Mouse (Mus musculus) gastrocnemius, postnatal 14 days (tissue): ENCODE data around the gene Olfr60. TPM values are rescaled to one million over a fixed set of nuclear protein-coding genes. Genes with fewer than 3 reads are reported as not detected.

Source experiments
- DNase-seq: peaks from one replicate; pipeline ENCODE4 v3.0.0; 2021; ENCODE audit warnings: mixed read lengths
- intact Hi-C: fragments of 180-260 bp; cut with DNase I; formaldehyde crosslinking; loops from one replicate; pipeline ENCODE4 v1.15.1; 2025; ENCODE audit warnings: low total_unique reads
- long read RNA-seq, 2 experiments: library from polyadenylated mRNA; stranded (forward); transcript quantifications; one replicate each; pipeline ENCODE4 v2.0.0; 2021
- total RNA-seq, 2 experiments: library from RNA; stranded (reverse); gene quantifications; 2 replicates each; pipeline ENCODE4 v1.2.3; 2021

Gene Olfr60
- not detected for total RNA-seq
- long read RNA-seq, experiment 1: 0 reads
- long read RNA-seq, experiment 2: 0 reads

DNA sequence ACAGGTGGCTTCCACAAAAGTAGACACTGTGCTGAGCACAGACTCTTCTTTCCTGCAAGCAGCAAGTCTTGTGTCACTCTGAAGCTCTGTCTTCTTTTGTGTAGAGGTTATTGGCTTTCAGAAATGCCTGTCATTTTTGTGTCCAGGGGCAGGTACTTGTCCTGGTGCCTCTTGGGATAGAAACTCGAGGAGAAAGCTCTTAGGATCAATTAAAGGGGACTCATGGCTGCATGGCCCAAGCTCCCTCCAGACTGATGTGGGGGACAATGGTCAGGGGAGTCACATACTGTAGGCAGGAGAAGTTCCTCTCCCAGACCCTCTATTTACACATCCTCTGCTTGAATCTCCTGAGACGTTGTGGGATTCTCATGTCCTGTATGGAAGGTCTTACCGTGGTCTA lies at the start of gene Olfr60:
Gene Olfr60 (minus strand): TSS at position 101 of the 400 bp plus-strand sequence.
- DNase-seq: no peak
- intact Hi-C loops: no loop called here

DNA sequence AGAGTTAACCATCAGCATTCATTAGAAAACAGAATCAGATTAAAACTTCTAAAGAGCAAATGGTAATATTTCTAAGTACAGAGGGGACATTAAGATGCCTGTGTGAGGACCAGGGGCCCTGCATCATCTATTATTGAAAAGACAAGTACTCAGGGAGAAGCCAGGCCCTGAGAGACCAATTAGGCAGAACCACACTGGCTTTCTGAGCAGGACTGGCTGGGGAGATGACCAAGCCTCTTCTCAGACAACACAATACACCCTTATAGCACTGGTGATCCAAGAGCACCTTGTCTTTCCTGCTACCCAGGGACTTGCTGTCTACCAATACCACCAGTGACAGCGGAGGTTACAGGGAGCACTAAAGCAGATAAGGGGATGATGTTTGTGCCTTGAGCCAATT lies 41.3 kb upstream of the Olfr60 start, which contains the start of gene Olfr531:
Gene Olfr531 (minus strand): TSS at position 101 of the 400 bp plus-strand sequence.
- no peak for DNase-seq
- intact Hi-C loops: no loop called here

DNA sequence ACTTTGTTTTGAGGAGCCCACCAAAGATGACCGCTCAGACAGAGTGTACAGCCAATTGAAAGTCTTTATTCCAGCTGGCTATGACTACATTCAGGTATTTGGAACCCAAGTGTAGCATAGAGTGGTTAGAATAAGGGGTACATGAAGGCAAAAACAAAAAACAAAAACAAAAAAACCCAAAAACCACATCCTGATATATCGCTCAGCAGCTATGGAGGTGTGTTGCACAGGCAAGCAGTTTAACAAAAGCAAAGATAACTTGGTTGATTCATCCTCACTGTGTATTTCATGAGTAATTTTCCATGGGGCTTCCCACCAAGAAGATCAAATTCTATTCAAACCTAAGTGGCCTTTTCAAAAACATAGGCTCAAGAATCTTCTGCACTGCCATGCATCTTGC lies 15.4 kb upstream of the Olfr60 start:
- DNase-seq: no peak
- intact Hi-C loops: no loop called here

DNA sequence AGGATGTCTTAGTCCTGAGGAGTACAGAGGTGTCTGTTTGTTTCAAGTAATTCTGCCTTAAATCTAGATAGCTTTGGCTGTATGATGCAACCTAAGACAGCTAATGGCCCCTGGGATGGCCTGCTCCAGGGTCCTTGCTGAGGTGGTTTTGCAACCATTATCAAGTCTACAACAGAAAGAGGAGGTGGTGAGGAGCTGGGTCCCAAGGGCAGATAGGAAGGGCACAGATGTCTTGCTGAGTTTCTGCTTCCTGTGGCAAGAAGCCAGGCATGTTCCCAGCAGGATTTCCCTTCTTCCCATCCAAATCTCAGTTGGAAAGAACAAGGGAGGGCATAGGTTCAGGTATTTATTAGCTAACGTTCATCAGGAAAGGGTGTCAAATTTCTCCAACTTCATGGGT lies 14.8 kb upstream of the Olfr60 start, which contains the start of gene Olfr530:
Gene Olfr530 (minus strand): TSS at position 101 of the 400 bp plus-strand sequence.
- no peak for DNase-seq
- intact Hi-C loops: no loop called here

DNA sequence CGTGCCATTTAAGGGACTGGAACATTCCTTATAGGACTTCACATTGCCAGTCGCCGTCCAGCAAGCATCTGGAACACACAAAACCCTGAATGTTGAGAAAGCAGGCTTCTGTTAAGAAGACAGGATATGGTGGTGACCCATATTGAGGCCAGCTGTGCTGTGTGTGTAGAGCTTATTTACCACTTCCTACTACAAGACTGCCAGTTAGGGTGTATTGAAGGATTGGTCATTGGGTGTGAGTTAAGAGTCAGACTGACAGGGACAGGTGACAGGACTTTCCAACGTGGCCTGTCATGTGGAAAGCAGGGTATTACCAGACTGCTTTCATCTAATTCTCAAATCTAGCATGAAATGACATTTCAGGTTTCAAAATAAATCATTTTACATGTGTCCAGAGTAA lies 12.8 kb upstream of the Olfr60 start:
- intact Hi-C loops: no loop called here
- DNase-seq: no peak

DNA sequence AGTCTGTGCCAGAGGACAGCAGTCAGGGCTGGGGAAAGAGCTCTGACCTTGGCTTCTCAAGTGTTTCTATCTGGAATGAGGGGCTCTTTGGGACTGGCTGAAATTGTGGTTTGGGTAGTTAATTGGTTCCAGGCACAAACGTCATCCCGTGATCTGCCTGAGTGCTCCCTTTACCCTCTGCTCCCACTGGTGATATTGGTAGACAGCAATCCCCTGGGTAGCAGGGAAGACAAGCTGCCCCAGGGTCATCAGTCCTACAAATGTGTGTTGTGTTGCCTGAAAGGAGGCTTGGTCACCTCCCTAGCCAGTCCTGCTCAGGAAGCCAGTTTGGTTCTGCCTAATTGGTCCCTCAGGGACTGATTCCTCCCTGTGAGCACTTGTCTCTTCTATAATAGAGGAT lies 27.8 kb downstream of the Olfr60 start, which contains the start of gene Olfr527:
Gene Olfr527 (plus strand): TSS at position 301 of the 400 bp plus-strand sequence.
- intact Hi-C loops: no loop called here

DNA sequence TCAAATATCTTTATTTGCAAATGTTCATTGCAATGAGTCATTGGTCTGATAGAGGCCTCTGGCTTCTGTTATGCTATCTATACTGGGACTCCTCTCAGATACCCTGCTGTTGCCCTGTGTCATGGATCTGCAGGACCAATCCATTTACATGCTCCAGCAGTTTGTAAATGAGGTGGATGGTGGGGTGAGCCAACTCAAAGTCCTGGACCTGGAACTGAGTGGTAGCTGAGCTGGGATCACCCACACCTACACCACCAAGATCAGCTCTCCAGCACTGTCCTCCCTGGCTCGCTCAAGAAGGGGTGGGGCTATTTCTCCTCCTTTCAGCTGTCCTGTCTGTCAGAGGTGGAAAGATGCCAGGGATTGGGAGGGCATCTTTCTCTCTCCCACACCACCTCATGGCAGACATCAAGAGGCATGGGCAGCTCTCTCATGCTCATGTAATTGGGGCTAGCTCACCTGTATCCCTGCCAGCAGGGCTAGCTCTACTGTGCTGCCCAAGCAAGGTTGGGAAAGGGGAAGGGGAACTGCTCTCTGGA lies 31.6 kb downstream of the Olfr60 start:
- intact Hi-C loops: no loop called here
- no peak for DNase-seq

More for the DNA sequence above, 27.8 kb downstream of the Olfr60 start, which contains the start of gene Olfr527:
- DNase-seq: no peak

DNA sequence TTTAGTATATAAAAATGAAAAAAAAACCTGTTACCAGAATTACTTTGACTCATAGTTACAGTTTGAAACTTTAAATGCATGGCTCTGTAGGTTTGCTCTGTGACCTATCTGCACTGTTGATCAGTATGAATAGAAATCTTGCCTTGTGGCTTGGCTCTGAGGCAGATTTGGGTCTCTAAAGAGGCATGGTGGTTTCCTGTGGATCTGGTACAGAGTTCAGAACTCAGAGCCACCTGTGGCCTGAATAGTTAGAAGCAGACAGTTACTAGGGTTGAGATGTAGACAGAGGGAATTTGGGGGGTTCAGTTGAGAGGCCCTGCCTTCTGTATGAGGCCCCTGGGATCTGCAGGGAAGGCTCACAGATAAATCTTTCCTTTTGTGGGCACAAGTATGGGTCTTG lies 40.3 kb downstream of the Olfr60 start:
- intact Hi-C loops: no loop called here
- no peak for DNase-seq

DNA sequence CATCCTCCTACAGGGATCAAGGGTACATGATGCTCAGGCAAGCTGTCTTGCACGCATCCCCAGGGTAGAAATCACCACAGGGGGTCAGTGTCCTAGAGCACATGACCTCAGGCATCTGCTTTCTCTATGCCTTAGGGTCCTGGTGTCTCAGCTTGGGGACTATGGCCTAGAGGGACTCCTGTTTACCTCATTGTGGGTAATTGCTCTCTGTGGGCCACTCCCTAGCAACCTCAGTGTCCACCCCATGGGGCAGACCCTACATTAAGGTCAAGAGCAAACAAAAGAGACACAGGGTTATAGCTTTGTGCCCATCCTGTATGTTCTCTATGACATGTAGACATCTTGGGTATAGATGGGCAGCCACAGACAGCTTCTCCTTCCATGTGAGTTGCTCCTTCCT lies 40.9 kb downstream of the Olfr60 start, which contains the start of gene Olfr525:
Gene Olfr525 (plus strand): TSS at position 301 of the 400 bp plus-strand sequence.
- DNase-seq: no peak
- intact Hi-C loops: no loop called here

DNA sequence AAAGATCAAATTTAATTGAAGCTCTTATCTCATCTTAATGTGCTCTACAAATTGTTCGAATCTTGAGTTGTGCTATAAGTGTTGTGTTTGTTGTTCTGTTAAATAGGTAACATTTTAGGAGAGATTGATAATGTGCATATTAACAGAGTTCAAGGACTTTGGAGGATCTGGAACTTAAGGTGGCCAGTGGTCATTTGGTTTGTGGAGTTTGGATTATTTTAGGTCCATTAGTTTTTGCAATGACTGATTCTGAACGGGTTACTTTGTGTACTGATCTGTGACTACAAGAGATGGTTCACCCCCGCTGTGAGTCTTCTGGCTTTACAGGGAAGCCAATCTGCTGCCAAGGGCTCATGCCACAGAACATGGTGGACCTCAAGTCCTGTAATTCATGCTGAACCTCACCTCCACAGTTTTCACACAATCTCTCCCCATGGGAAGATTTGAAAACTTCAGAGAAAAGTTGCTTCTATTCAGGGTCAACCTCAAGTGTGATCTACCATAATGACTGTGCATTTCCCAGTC lies 41.5 kb downstream of the Olfr60 start:
- intact Hi-C loops: no loop called here
- DNase-seq: no peak

DNA sequence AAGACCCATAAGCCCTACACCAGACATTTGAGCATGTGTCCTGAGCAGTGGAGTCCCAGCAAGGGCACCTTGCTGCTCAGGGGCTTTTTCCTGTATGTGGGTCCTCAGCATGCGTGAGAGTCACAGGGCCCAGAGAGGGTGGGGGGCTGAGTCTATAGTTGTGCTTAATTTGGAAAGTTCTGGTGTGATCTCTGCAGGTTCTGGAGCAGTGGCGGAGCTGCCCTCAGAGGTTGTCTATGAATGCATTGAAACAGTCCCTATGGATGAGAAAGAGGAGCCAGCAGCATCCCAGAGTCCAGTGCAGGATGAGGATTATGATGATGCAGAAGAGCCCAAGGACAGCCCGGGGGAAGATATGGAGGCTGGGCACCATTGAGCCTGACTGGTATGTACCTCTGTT lies 62.1 kb downstream of the Olfr60 start:
- no peak for DNase-seq
- intact Hi-C loops: no loop called here

DNA sequence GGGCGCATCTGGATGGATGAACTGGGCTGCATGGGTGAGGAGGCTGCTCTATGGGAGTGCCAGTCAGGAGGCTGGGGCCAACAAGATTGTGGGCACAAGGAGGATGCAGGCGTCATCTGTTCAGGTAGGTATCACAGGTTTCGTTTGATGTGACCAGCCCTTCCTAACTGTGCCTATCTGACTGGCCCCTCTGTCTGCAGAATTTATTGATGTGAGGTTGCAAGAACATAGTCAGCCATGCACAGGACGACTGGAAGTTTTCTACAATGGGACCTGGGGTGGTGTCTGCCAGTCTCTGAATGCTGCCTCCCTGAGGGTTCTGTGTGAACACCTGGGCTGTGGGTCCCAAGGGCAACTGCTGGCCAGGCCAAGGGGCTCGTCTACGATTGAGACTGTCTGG lies 64.6 kb downstream of the Olfr60 start:
- DNase-seq: no peak
- intact Hi-C loops: no loop called here

DNA sequence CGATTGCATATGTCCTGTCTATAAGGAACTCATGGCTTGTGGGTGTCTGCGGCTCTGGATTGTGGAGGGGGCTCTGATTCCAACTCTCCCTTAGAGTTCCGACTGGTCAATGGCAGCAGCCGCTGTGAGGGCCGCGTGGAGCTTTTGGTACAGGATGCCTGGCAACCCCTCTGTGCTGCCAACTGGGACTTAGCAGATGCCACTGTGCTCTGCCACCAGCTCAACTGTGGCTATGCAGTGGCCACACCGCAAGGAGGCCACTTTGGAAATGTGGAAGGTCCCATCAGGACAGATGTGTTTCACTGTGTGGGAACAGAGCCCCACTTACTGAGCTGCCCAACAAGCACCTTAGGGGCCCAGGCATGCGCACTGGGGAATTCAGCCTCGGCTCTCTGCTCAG lies 65.7 kb downstream of the Olfr60 start:
- intact Hi-C loops: no loop called here
- DNase-seq: no peak

Other genes starting within 250 kb of the Olfr60 start
- 1 to 10 TPM; 3.7 to 4.7 TPM for gene Paox, start 245.9 kb downstream of the Olfr60 start, total RNA-seq
- gene Echs1, start 245.2 kb downstream of the Olfr60 start, total RNA-seq: 100 to 1,000 TPM in 1 of 2 experiments, 10 to 100 TPM in 1; 91.8 to 114 TPM
- 10 to 100 TPM; 22.9 to 23.6 TPM for gene Mtg1, start 224.1 kb downstream of the Olfr60 start, total RNA-seq
- gene Sprn, start 206.8 kb downstream of the Olfr60 start, total RNA-seq: under 1 TPM; 0.23 to 0.47 TPM
- not detected for gene Olfr522, start 196.9 kb downstream of the Olfr60 start, total RNA-seq
- gene Olfr523, start 188.5 kb downstream of the Olfr60 start, total RNA-seq: not detected
- not detected for gene Olfr524, start 155.7 kb downstream of the Olfr60 start, total RNA-seq
- not detected for gene Cd163l1, start 143.4 kb downstream of the Olfr60 start, total RNA-seq
- not detected for gene 5830411N06Rik, start 114.4 kb downstream of the Olfr60 start, total RNA-seq
- not detected for gene Olfr525, start 40.8 kb downstream of the Olfr60 start, total RNA-seq
- gene Olfr527, start 27.7 kb downstream of the Olfr60 start, total RNA-seq: not detected
- gene Olfr530, start 14.7 kb upstream of the Olfr60 start, total RNA-seq: not detected
- gene Olfr531, start 41.2 kb upstream of the Olfr60 start, total RNA-seq: not detected
- not detected for gene Olfr532, start 60.0 kb upstream of the Olfr60 start, total RNA-seq
- not detected for gene Olfr533, start 101.7 kb upstream of the Olfr60 start, total RNA-seq
- not detected for gene Olfr535, start 122.5 kb upstream of the Olfr60 start, total RNA-seq
- gene Olfr536, start 145.7 kb upstream of the Olfr60 start, total RNA-seq: not detected
- gene Olfr538, start 206.2 kb upstream of the Olfr60 start, total RNA-seq: not detected
- not detected for gene Olfr46, start 239.6 kb upstream of the Olfr60 start, total RNA-seq